Mouse (Mus musculus): ENCODE measurements at regions not wholly inside any gene's neighbourhood (a gene's known extent, or its start where the extent isn't known, plus 50 kb on each side); places are given as distances from the start of the nearest gene placed in this dataset.

- TF ChIP-seq CTCF (IDR thresholded peaks at IDR 0.05; ENCODE audit: extremely low read depth, insufficient read depth, insufficient read length, insufficient replicate concordance) (no peak), POLR2A (IDR thresholded peaks at IDR 0.05; ENCODE audit: low read depth, low read length) (no peak)
Measured at GRCm38 (mm10) chr5:12997440-12997839, 127.8 kb upstream of the Sema3a start.
